Mouse (Mus musculus) C2C12 (cell line): ENCODE data around the gene Upp2.

Experiments
- CTCF ChIP-seq: IDR thresholded peaks from one replicate; pipeline ENCODE4 v1.5.1; 2011; ENCODE audit not compliant: control insufficient read depth, insufficient read depth, insufficient read length
- MAX ChIP-seq: IDR thresholded peaks from one replicate; pipeline ENCODE4 v1.6.1; 2011; ENCODE audit warnings: mild to moderate bottlenecking, control low read depth
- MYOG ChIP-seq: IDR thresholded peaks from one replicate; pipeline ENCODE4 v1.6.1; 2011; ENCODE audit not compliant: control insufficient read depth, insufficient read length; ENCODE audit errors: extremely low read depth
- USF1 ChIP-seq: IDR thresholded peaks from one replicate; pipeline ENCODE4 v1.6.1; 2011; ENCODE audit warnings: low read depth, mild to moderate bottlenecking, control low read depth, moderate library complexity

DNA sequence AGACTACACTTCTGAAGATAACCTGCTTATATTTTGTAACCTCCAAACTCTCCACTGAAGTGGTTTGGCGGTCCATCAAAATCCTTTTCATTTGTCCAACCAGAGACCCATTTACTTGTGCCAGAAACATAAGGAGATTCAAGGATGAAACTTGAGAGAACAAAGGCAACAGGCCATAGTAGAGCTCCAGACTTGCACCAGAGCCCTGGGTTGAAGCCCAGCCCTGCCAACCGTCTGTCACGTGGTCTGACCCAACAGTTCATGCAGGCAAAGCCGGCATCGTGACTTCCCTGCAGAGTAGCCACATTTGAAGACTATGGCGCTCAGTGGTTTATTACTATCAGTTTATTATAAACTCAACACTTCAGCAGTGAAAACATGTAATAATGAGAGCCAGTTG lies 45.5 kb upstream of the Upp2 start:
- TF ChIP-seq CTCF (no peak), MAX (no peak), USF1 (no peak), MYOG (no peak)
